Mouse (Mus musculus): ENCODE results near the gene Lgals7. TPM values are rescaled to one million over a fixed set of nuclear protein-coding genes. Genes with fewer than 3 reads are reported as not detected.
"Not testable (repeated sequence)": the region's sequence is repeated elsewhere in the genome, so short reads cannot be mapped to it uniquely, and the experiment has no call there.

Lgals7 gene
- polyA plus RNA-seq, 1 experiment from 2014 or later = 1.8 TPM

GRCm38 (mm10) chr7:28879606-28880005, 16.0 kb downstream of the Lgals7 start:
- Histone ChIP-seq H3K4me1 (ENCODE audit: control insufficient read depth, insufficient read depth, low read length) (no peaks in the 10 kb centered on the region), H3K4me3 (ENCODE audit: low read depth, low read length) (no peak overlapping the region), H3K27ac (ENCODE audit: low read depth, low read length) (no peak overlapping the region), H3K9ac (replicated peaks; ENCODE audit: low read depth, low read length) (no peak overlapping the region), H3K27me3 (ENCODE audit: control insufficient read depth, insufficient read depth, low read length) (no peaks in the 10 kb centered on the region), H3K9me3 (ENCODE audit: control insufficient read depth, low read length) (no peaks in the 10 kb centered on the region), H3K4me2 (ENCODE audit: low read depth, low read length) (no peak overlapping the region), H3K36me3 (ENCODE audit: control insufficient read depth, insufficient read depth, low read length) (no peaks in the 10 kb centered on the region)
- no peak for ATAC-seq (ENCODE audit: low read depth)
- 78% methylated on average over 7 of the region's 7 CpGs for WGBS

GRCm38 (mm10) chr7:28880554-28880953, 16.9 kb downstream of the Lgals7 start:
- no peaks in the 10 kb centered on the region for H3K27me3 ChIP-seq (ENCODE audit: control insufficient read depth, insufficient read depth, low read length)
- no peak overlapping the region for H3K4me3 ChIP-seq (ENCODE audit: low read depth, low read length)
- H3K27ac ChIP-seq (ENCODE audit: low read depth, low read length) = no peak overlapping the region
- no peak overlapping the region for H3K9ac ChIP-seq (replicated peaks; ENCODE audit: low read depth, low read length)
- no peak for ATAC-seq (ENCODE audit: low read depth)
- H3K36me3 ChIP-seq (ENCODE audit: control insufficient read depth, insufficient read depth, low read length) = no peaks in the 10 kb centered on the region
- H3K9me3 ChIP-seq (ENCODE audit: control insufficient read depth, low read length) = no peaks in the 10 kb centered on the region
- H3K4me2 ChIP-seq (ENCODE audit: low read depth, low read length) = no peak overlapping the region
- 73% methylated on average over 10 of the region's 10 CpGs for WGBS
- no peaks in the 10 kb centered on the region for H3K4me1 ChIP-seq (ENCODE audit: control insufficient read depth, insufficient read depth, low read length)

- H3K36me3 ChIP-seq (ENCODE audit: control insufficient read depth, insufficient read depth, low read length) = no peaks in the 10 kb centered on the region
- H3K4me2 ChIP-seq (ENCODE audit: low read depth, low read length) = no peak within 1 kb of the TSS
- no peak for ATAC-seq (ENCODE audit: low read depth)
- H3K27me3 ChIP-seq (ENCODE audit: control insufficient read depth, insufficient read depth, low read length) = no peaks in the 10 kb centered on the region
- no peak within 1 kb of the TSS for H3K9ac ChIP-seq (replicated peaks; ENCODE audit: low read depth, low read length)
- no peak within 1 kb of the TSS for H3K27ac ChIP-seq (ENCODE audit: low read depth, low read length)
- no peak within 1 kb of the TSS for H3K4me3 ChIP-seq (ENCODE audit: low read depth, low read length)
- H3K4me1 ChIP-seq (ENCODE audit: control insufficient read depth, insufficient read depth, low read length) = no peaks in the 10 kb centered on the region
- 28% methylated on average over 13 of the region's 13 CpGs for WGBS
- H3K9me3 ChIP-seq (ENCODE audit: control insufficient read depth, low read length) = no peaks in the 10 kb centered on the region
Measured at GRCm38 (mm10) chr7:28881199-28881598, 17.5 kb downstream of the Lgals7 start, which contains the start of gene Capn12. Gene Capn12 (plus strand): TSS chr7:28881422.

- peaks cover 7% of the 10 kb centered on the region; the same call in 1 of the 2 replicates for H3K27me3 ChIP-seq (ENCODE audit: control insufficient read depth, insufficient read depth, low read length)
- no peaks in the 10 kb centered on the region for H3K4me1 ChIP-seq (ENCODE audit: control insufficient read depth, insufficient read depth, low read length)
- no peak overlapping the region for H3K27ac ChIP-seq (ENCODE audit: low read depth, low read length)
- H3K4me2 ChIP-seq (ENCODE audit: low read depth, low read length) = no peak overlapping the region
- H3K9me3 ChIP-seq (ENCODE audit: control insufficient read depth, low read length) = no peaks in the 10 kb centered on the region
- no peak overlapping the region for H3K4me3 ChIP-seq (ENCODE audit: low read depth, low read length)
- H3K9ac ChIP-seq (replicated peaks; ENCODE audit: low read depth, low read length) = no peak overlapping the region
- no peak for ATAC-seq (ENCODE audit: low read depth)
- 81% methylated on average over 11 of the region's 11 CpGs for WGBS
- no peaks in the 10 kb centered on the region for H3K36me3 ChIP-seq (ENCODE audit: control insufficient read depth, insufficient read depth, low read length)
Measured at GRCm38 (mm10) chr7:28883039-28883438, 19.4 kb downstream of the Lgals7 start.

GRCm38 (mm10) chr7:28883704-28884103, 20.1 kb downstream of the Lgals7 start:
- not testable (repeated sequence) for ATAC-seq (ENCODE audit: low read depth); H3K27ac ChIP-seq (ENCODE audit: low read depth, low read length)
- WGBS = 93% methylated on average over 4 of the region's 4 CpGs

GRCm38 (mm10) chr7:28886486-28886885, 22.8 kb downstream of the Lgals7 start:
- H3K9me3 ChIP-seq (ENCODE audit: control insufficient read depth, low read length) = no peaks in the 10 kb centered on the region
- H3K27ac ChIP-seq (ENCODE audit: low read depth, low read length) = no peak overlapping the region
- ATAC-seq (ENCODE audit: low read depth) = no peak
- H3K27me3 ChIP-seq (ENCODE audit: control insufficient read depth, insufficient read depth, low read length) = peaks cover 22% of the 10 kb centered on the region
- WGBS = 28% methylated on average over 14 of the region's 14 CpGs
- H3K4me1 ChIP-seq (ENCODE audit: control insufficient read depth, insufficient read depth, low read length) = no peaks in the 10 kb centered on the region
- no peak overlapping the region for H3K9ac ChIP-seq (replicated peaks; ENCODE audit: low read depth, low read length)
- H3K36me3 ChIP-seq (ENCODE audit: control insufficient read depth, insufficient read depth, low read length) = 0 out of 2 replicates have a peak, but pooled peaks cover 6% of the 10 kb centered on the region
- H3K4me2 ChIP-seq (ENCODE audit: low read depth, low read length) = no peak overlapping the region
- H3K4me3 ChIP-seq (ENCODE audit: low read depth, low read length) = no peak overlapping the region

More at GRCm38 (mm10) chr7:28883704-28884103, 20.1 kb downstream of the Lgals7 start:
- H3K4me2 ChIP-seq (ENCODE audit: low read depth, low read length); H3K4me1 ChIP-seq (ENCODE audit: control insufficient read depth, insufficient read depth, low read length); H3K9me3 ChIP-seq (ENCODE audit: control insufficient read depth, low read length); H3K4me3 ChIP-seq (ENCODE audit: low read depth, low read length); H3K36me3 ChIP-seq (ENCODE audit: control insufficient read depth, insufficient read depth, low read length); H3K9ac ChIP-seq (replicated peaks; ENCODE audit: low read depth, low read length): not testable (repeated sequence)
- H3K27me3 ChIP-seq (ENCODE audit: control insufficient read depth, insufficient read depth, low read length) = peaks cover 10% of the 10 kb centered on the region

GRCm38 (mm10) chr7:28888701-28889161, 25.1 kb downstream of the Lgals7 start:
- no peaks in the 10 kb centered on the region for H3K4me1 ChIP-seq (ENCODE audit: control insufficient read depth, insufficient read depth, low read length)
- peaks cover 24% of the 10 kb centered on the region for H3K36me3 ChIP-seq (ENCODE audit: control insufficient read depth, insufficient read depth, low read length)
- no peak overlapping the region for H3K27ac ChIP-seq (ENCODE audit: low read depth, low read length)
- WGBS = 2% methylated on average over 27 of the region's 27 CpGs
- H3K9me3 ChIP-seq (ENCODE audit: control insufficient read depth, low read length) = no peaks in the 10 kb centered on the region
- H3K9ac ChIP-seq (replicated peaks; ENCODE audit: low read depth, low read length) = 0 out of 2 replicates have a peak overlapping the region, but pooled peaks have one; percentile 12
- peak; percentile 61; the same call in 1 of the 2 replicates for ATAC-seq (ENCODE audit: low read depth)
- H3K4me2 ChIP-seq (ENCODE audit: low read depth, low read length) = peak overlapping the region; percentile 42
- H3K27me3 ChIP-seq (ENCODE audit: control insufficient read depth, insufficient read depth, low read length) = peaks cover 22% of the 10 kb centered on the region
- H3K4me3 ChIP-seq (ENCODE audit: low read depth, low read length) = peak overlapping the region; percentile 24

GRCm38 (mm10) chr7:28892601-28893000, 28.9 kb downstream of the Lgals7 start:
- H3K36me3 ChIP-seq (ENCODE audit: control insufficient read depth, insufficient read depth, low read length) = peaks cover 59% of the 10 kb centered on the region

GRCm38 (mm10) chr7:28893643-28894265, 30.1 kb downstream of the Lgals7 start:
- H3K9ac ChIP-seq (replicated peaks; ENCODE audit: low read depth, low read length) = no peak overlapping the region
- ATAC-seq (ENCODE audit: low read depth) = peak; percentile 52; the same call in 1 of the 2 replicates
- H3K4me1 ChIP-seq (ENCODE audit: control insufficient read depth, insufficient read depth, low read length) = no peaks in the 10 kb centered on the region
- 56% methylated on average over 7 of the region's 7 CpGs for WGBS
- H3K4me3 ChIP-seq (ENCODE audit: low read depth, low read length) = no peak overlapping the region
- H3K36me3 ChIP-seq (ENCODE audit: control insufficient read depth, insufficient read depth, low read length) = peaks cover 70% of the 10 kb centered on the region
- peaks cover 11% of the 10 kb centered on the region; the same call in 1 of the 2 replicates for H3K27me3 ChIP-seq (ENCODE audit: control insufficient read depth, insufficient read depth, low read length)
- H3K27ac ChIP-seq (ENCODE audit: low read depth, low read length) = no peak overlapping the region
- no peaks in the 10 kb centered on the region for H3K9me3 ChIP-seq (ENCODE audit: control insufficient read depth, low read length)
- H3K4me2 ChIP-seq (ENCODE audit: low read depth, low read length) = no peak overlapping the region

More at GRCm38 (mm10) chr7:28892601-28893000, 28.9 kb downstream of the Lgals7 start:
- Histone ChIP-seq H3K4me1 (ENCODE audit: control insufficient read depth, insufficient read depth, low read length) (no peaks in the 10 kb centered on the region), H3K9ac (replicated peaks; ENCODE audit: low read depth, low read length) (no peak overlapping the region), H3K27ac (ENCODE audit: low read depth, low read length) (no peak overlapping the region), H3K9me3 (ENCODE audit: control insufficient read depth, low read length) (no peaks in the 10 kb centered on the region), H3K27me3 (ENCODE audit: control insufficient read depth, insufficient read depth, low read length) (peaks cover 19% of the 10 kb centered on the region), H3K4me2 (ENCODE audit: low read depth, low read length) (no peak overlapping the region), H3K4me3 (ENCODE audit: low read depth, low read length) (no peak overlapping the region)
- WGBS = 97% methylated on average over 17 of the region's 17 CpGs
- no peak for ATAC-seq (ENCODE audit: low read depth)

Measured in neural tube, embryonic 14.5 days (tissue).